Mouse (Mus musculus) liver, adult 2 months (tissue): ENCODE measurements around the gene AI837181.

Source experiments
- CTCF ChIP-seq: fragments of 200-500 bp; IDR thresholded peaks from 2 replicates; pipeline ENCODE4 v1.5.1; 2011; ENCODE audit warnings: low read depth, low read length, control low read depth
- POLR2A ChIP-seq: fragments of 200-500 bp; IDR thresholded peaks from 2 replicates; pipeline ENCODE4 v1.6.1; 2011; ENCODE audit warnings: low read length, control low read depth; ENCODE audit not compliant: insufficient read depth; ENCODE audit errors: extremely low read depth

GRCm38 (mm10) chr19:5463212-5463611 lies 38.3 kb downstream of the AI837181 start:
- TF ChIP-seq CTCF, result no peak
- TF ChIP-seq POLR2A, result no peak
